Mouse (Mus musculus) limb, embryonic 14.5 days (tissue): Measurements from ENCODE around the gene Stx2. TPM values are rescaled to one million over a fixed set of nuclear protein-coding genes. Genes with fewer than 3 reads are reported as not detected.

Experiments
- ATAC-seq: fragments of 200-750 bp; cut with Nextera tagmentation; 2 replicates; pipeline ENCODE4 v1.8.0; 2017; ENCODE audit warnings: low read depth, moderate number of reproducible peaks, moderate TSS enrichment; ENCODE audit not compliant: low FRiP score
- DNase-seq: peaks from one replicate; pipeline ENCODE4 v3.0.0-alpha.2; 2015; ENCODE audit warnings: low spot score
- H3K27ac ChIP-seq: fragments of 300-500 bp; sonication (generic); replicated peaks from 2 replicates; pipeline ENCODE4 v1.5.1; 2014; ENCODE audit warnings: low read depth, mild to moderate bottlenecking, low read length, moderate library complexity, mixed read lengths
- H3K27me3 ChIP-seq: fragments of 300-500 bp; sonication (generic); 2 replicates; pipeline ENCODE4 v1.6.1; 2014; ENCODE audit warnings: low read length, mixed read lengths; ENCODE audit not compliant: control insufficient read depth, insufficient read depth
- H3K36me3 ChIP-seq: fragments of 300-500 bp; sonication (generic); 2 replicates; pipeline ENCODE4 v1.6.1; 2014; ENCODE audit warnings: mild to moderate bottlenecking, low read length, moderate library complexity, mixed read lengths; ENCODE audit not compliant: control insufficient read depth, insufficient read depth
- H3K4me1 ChIP-seq: fragments of 300-500 bp; sonication (generic); 2 replicates; pipeline ENCODE4 v1.6.1; 2014; ENCODE audit warnings: antibody characterized with exemption, low read length, mixed read lengths; ENCODE audit not compliant: control insufficient read depth, insufficient read depth
- H3K4me2 ChIP-seq: fragments of 300-500 bp; sonication (generic); replicated peaks from 2 replicates; pipeline ENCODE4 v1.6.1; 2014; ENCODE audit warnings: low read depth, mild to moderate bottlenecking, low read length, moderate library complexity; ENCODE audit not compliant: severe bottlenecking
- H3K4me3 ChIP-seq: fragments of 300-500 bp; sonication (generic); replicated peaks from 2 replicates; pipeline ENCODE4 v1.5.1; 2014; ENCODE audit warnings: low read length
- H3K9ac ChIP-seq: fragments of 300-500 bp; sonication (generic); 2 replicates; pipeline ENCODE4 v1.6.1; 2014; ENCODE audit warnings: mild to moderate bottlenecking, low read depth, low read length, moderate library complexity; ENCODE audit not compliant: severe bottlenecking
- H3K9me3 ChIP-seq: fragments of 300-500 bp; sonication (generic); 2 replicates; pipeline ENCODE4 v1.6.1; 2016; ENCODE audit warnings: low read length; ENCODE audit not compliant: control insufficient read depth
- POLR2A ChIP-seq: fragments of 200-500 bp; IDR thresholded peaks from 2 replicates; pipeline ENCODE4 v1.8.0; 2012; ENCODE audit warnings: inconsistent platforms, mild to moderate bottlenecking, moderate library complexity, borderline replicate concordance; ENCODE audit not compliant: insufficient read depth, insufficient read length; ENCODE audit errors: extremely low read depth
- WGBS: fragments of 180-500 bp; shearing (Covaris S2); extraction: QIAGEN DNeasy Blood & Tissue Kit; methylation state at CpG from one replicate; pipeline ENCODE4 v1.1.7; 2014; 5-methylcytosine and 5-hydroxymethylcytosine counted together
- polyA plus RNA-seq, 2 experiments: library from polyadenylated mRNA; depleted of rRNA in 1 of 2; stranded (reverse) in 1 of 2; unstranded in 1 of 2; fragments of >200 nt; fragmentation: Nextera tagmentation in 1 of 2; extraction: Ambion mirVana in 1 of 2; gene quantifications; 2 replicates each; pipeline versions ENCODE4 v1.2.1 to v1.2.3; 2012 to 2014

The Stx2 gene
- polyA plus RNA-seq, 2 experiments: 28.6 to 46.2 TPM

- ATAC-seq: no peak
- Histone ChIP-seq H3K27ac (no peak overlapping the region), H3K4me2 (no peak overlapping the region), H3K27me3 (no peaks in the 10 kb centered on the region), H3K4me1 (peaks cover 7% of the 10 kb centered on the region), H3K36me3 (peaks cover 29% of the 10 kb centered on the region), H3K9ac (no peak overlapping the region), H3K9me3 (no peaks in the 10 kb centered on the region), H3K4me3 (no peak overlapping the region)
- DNase-seq: no peak
- TF ChIP-seq POLR2A: no peak
- 75% methylated on average over 3 of the region's 3 CpGs for WGBS
Measured at GRCm38 (mm10) chr5:129026171-129026570, 17.8 kb upstream of the Stx2 start.

- no peaks in the 10 kb centered on the region for H3K27me3 ChIP-seq
- DNase-seq (no peak), ATAC-seq (no peak)
- no peak overlapping the region for H3K27ac ChIP-seq
- no peak overlapping the region for H3K4me3 ChIP-seq
- no peak overlapping the region for H3K4me2 ChIP-seq
- H3K9me3 ChIP-seq: no peaks in the 10 kb centered on the region
- H3K36me3 ChIP-seq: peaks cover 29% of the 10 kb centered on the region
- H3K9ac ChIP-seq: no peak overlapping the region
- H3K4me1 ChIP-seq: peaks cover 9% of the 10 kb centered on the region
- 65% methylated on average over 2 of the region's 2 CpGs for WGBS
- no peak for TF ChIP-seq POLR2A
Measured at GRCm38 (mm10) chr5:129025725-129026124, 17.4 kb upstream of the Stx2 start.

- ATAC-seq: no peak
- no peak for DNase-seq
- H3K4me3 ChIP-seq: no peak overlapping the region
- no peak overlapping the region for H3K9ac ChIP-seq
- no peaks in the 10 kb centered on the region for H3K9me3 ChIP-seq
- no peak for TF ChIP-seq POLR2A
- H3K4me1 ChIP-seq: peaks cover 9% of the 10 kb centered on the region
- H3K36me3 ChIP-seq: peaks cover 29% of the 10 kb centered on the region
- H3K27ac ChIP-seq: no peak overlapping the region
- no peak overlapping the region for H3K4me2 ChIP-seq
- WGBS: 51% methylated on average over 2 of the region's 2 CpGs
- H3K27me3 ChIP-seq: no peaks in the 10 kb centered on the region
Measured at GRCm38 (mm10) chr5:129025048-129025447, 16.7 kb upstream of the Stx2 start.

GRCm38 (mm10) chr5:129020731-129021130, 12.4 kb upstream of the Stx2 start:
- H3K4me3 ChIP-seq: peak overlapping the region; percentile 87
- H3K27ac ChIP-seq: peak overlapping the region; percentile 95
- TF ChIP-seq POLR2A: no peak
- H3K9ac ChIP-seq: peak overlapping the region; percentile 97
- DNase-seq (no peak), ATAC-seq (no peak)
- peaks cover 27% of the 10 kb centered on the region for H3K36me3 ChIP-seq
- H3K4me1 ChIP-seq: peaks cover 12% of the 10 kb centered on the region
- H3K4me2 ChIP-seq: peak overlapping the region; percentile 90
- H3K9me3 ChIP-seq: no peaks in the 10 kb centered on the region
- H3K27me3 ChIP-seq: no peaks in the 10 kb centered on the region
- WGBS: 8% methylated on average over 28 of the region's 28 CpGs

GRCm38 (mm10) chr5:129020300-129020668, 11.9 kb upstream of the Stx2 start:
- peak overlapping the region; percentile 90 for H3K4me2 ChIP-seq
- ATAC-seq (peak; percentile 70), DNase-seq (peak; percentile 59)
- H3K9me3 ChIP-seq: no peaks in the 10 kb centered on the region
- H3K9ac ChIP-seq: peak overlapping the region; percentile 97
- 0% methylated on average over 22 of the region's 56 CpGs for WGBS
- H3K4me3 ChIP-seq: peak overlapping the region; percentile 87
- peak overlapping the region; percentile 95 for H3K27ac ChIP-seq
- peaks cover 27% of the 10 kb centered on the region for H3K36me3 ChIP-seq
- no peak for TF ChIP-seq POLR2A
- H3K4me1 ChIP-seq: peaks cover 12% of the 10 kb centered on the region
- H3K27me3 ChIP-seq: no peaks in the 10 kb centered on the region
